ENCODE assay signal across 1 mouse cellular context in the genomic region with DNA sequence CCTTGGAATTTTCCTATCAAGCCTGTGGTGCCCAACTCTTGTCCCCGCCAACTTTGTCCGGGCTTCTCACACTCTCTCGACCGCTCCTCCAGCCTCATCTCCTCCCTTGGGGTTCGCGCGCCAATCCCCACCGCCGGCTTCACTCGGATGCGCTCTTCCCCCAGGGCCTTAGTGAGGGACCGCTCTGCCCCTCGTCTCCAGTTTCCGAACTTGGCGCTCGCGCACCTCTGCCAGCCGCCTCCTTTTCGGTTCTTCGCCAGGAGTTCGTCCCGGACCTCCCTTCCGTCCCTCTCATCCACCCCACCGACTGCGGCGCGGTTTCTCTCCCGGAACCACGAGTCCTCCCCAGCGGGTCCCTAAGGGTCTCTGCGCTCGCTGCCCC.
TF ChIP-seq lines count a peak whose summit lies in the region.

No protein-coding gene starts in this region.

TF ChIP-seq in CH12.LX, 34 proteins besides CTCF, POLR2A, EP300 and RAD21:
- TF ChIP-seq JUN (IDR thresholded peaks at IDR 0.05; ENCODE audit: insufficient read depth, low read depth, low read length): no peak
- TF ChIP-seq MXI1 (IDR thresholded peaks at IDR 0.05; ENCODE audit: low read depth, low read length): no peak
- TF ChIP-seq CHD2 (IDR thresholded peaks at IDR 0.05; ENCODE audit: low read length): no peak
- TF ChIP-seq BHLHE40 (IDR thresholded peaks at IDR 0.05; ENCODE audit: low read depth, low read length): no peak
- TF ChIP-seq UBTF (IDR thresholded peaks at IDR 0.05; ENCODE audit: low read depth, low read length): no peak
- no peak for TF ChIP-seq RCOR1 (conservative IDR thresholded peaks at IDR 0.05; ENCODE audit: low read depth, low read length)
- no peak for TF ChIP-seq USF2 (conservative IDR thresholded peaks at IDR 0.05; ENCODE audit: low read depth, low read length)
- no peak for TF ChIP-seq TBP (conservative IDR thresholded peaks at IDR 0.05; ENCODE audit: low read depth, low read length)
- no peak for TF ChIP-seq SIN3A (IDR thresholded peaks at IDR 0.05; ENCODE audit: low read length)
- no peak for TF ChIP-seq IRF4 (IDR thresholded peaks at IDR 0.05; ENCODE audit: low read depth, low read length)
- TF ChIP-seq ETS1 (conservative IDR thresholded peaks at IDR 0.05; ENCODE audit: low read depth, low read length): no peak
- TF ChIP-seq NRF1 (IDR thresholded peaks at IDR 0.05; ENCODE audit: low read depth, low read length): no peak
- no peak for TF ChIP-seq ZNF384 (IDR thresholded peaks at IDR 0.05; ENCODE audit: low read depth, low read length)
- TF ChIP-seq ZC3H11A (IDR thresholded peaks at IDR 0.05; ENCODE audit: low read depth, low read length): no peak
- TF ChIP-seq ELF1 (IDR thresholded peaks at IDR 0.05; ENCODE audit: low read depth, low read length): no peak
